Mouse (Mus musculus): Measurements from ENCODE around the gene Arrb1.

DNA sequence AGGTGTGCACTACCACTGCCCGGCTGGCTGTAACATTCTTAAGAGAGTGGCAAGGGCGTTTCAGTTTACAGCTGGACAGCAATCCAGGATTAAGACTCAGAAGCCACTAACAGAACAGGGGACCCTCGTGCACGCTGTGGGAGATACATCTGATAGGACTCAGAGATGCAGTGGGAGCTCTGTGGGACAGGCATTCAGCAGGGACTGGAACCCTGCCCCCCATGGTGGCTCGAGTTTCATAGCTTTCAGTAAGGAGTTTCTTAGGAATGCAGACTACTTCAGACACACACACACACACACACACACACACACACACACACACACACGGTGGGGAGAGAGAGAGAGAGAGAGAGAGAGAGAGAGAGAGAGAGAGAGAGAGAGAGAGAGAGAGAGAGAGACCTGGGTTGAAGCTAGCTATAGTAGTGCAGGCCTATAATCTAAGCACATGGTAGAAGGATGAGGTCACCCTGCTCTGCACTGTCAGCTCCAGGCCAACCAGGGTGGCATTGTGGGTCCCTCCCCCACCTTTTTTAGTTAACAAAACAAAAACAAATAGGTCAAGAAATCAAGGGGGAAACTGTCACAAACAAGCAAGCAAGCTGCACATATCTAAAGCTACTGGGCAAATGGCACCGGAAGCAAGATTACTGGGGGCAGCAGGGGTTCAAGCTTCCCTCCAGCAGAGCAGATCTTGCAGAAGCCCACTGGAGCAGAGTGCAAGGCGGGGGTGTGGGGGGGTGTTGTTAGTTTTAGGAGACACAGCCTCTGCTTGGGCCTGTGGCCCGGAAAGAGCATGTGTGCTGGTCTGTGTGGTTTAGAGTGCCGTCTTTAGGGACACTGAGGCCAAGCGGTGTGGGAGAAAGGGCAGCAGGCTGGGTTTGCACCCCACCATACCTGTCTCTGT, 12.6 kb downstream of the Arrb1 start:
- no peak for TF ChIP-seq CTCF (IDR thresholded peaks at IDR 0.05; ENCODE audit: control insufficient read depth, insufficient read depth, insufficient read length)
- TF ChIP-seq USF1 (IDR thresholded peaks at IDR 0.05; ENCODE audit: low read depth), result no peak
- no peak for TF ChIP-seq CEBPB (IDR thresholded peaks at IDR 0.05; ENCODE audit: low read depth)

Measured in C2C12 (cell line).